Mouse (Mus musculus) Muller cell, postnatal 12 days (primary cell): Measurements from ENCODE around the gene Atat1.

Experiments used
- DNase-seq: peaks from one replicate; pipeline ENCODE4 v3.0.0-alpha.2; 2015; ENCODE audit errors: inconsistent ontology term

Gene Atat1

GRCm38 (mm10) chr17:35873774-35874519 is 35.9 kb downstream of the Atat1 start:
- DNase-seq = peak; percentile 87

- DNase-seq = no peak
Measured at GRCm38 (mm10) chr17:35870884-35871696, 38.8 kb downstream of the Atat1 start.

GRCm38 (mm10) chr17:35870151-35870883 is 39.6 kb downstream of the Atat1 start:
- peak; percentile 94 for DNase-seq

- peak; percentile 43 for DNase-seq
Measured at GRCm38 (mm10) chr17:35869346-35870067, 40.4 kb downstream of the Atat1 start.

- DNase-seq = no peak
Measured at GRCm38 (mm10) chr17:35868961-35869345, 40.9 kb downstream of the Atat1 start.

GRCm38 (mm10) chr17:35868165-35868820 is 41.6 kb downstream of the Atat1 start:
- peak; percentile 31 for DNase-seq

- DNase-seq = peak; percentile 55
Measured at GRCm38 (mm10) chr17:35866911-35867890, 42.7 kb downstream of the Atat1 start.

GRCm38 (mm10) chr17:35866281-35866831 is 43.5 kb downstream of the Atat1 start:
- peak; percentile 86 for DNase-seq

GRCm38 (mm10) chr17:35865481-35866280 is 44.2 kb downstream of the Atat1 start, which contains the start of gene Ppp1r18:
TSS of gene Ppp1r18 (plus strand) at chr17:35865593.
- DNase-seq = peak; percentile 90

GRCm38 (mm10) chr17:35864832-35865353 is 45.0 kb downstream of the Atat1 start:
- DNase-seq = no peak

GRCm38 (mm10) chr17:35861198-35861857 is 48.5 kb downstream of the Atat1 start, which contains the start of gene Nrm:
TSS of gene Nrm (plus strand) at chr17:35861318.
- DNase-seq = peak; percentile 95

GRCm38 (mm10) chr17:35860831-35861197 is 49.1 kb downstream of the Atat1 start:
- DNase-seq = no peak

GRCm38 (mm10) chr17:35859835-35860234 is 50.0 kb downstream of the Atat1 start:
- DNase-seq = no peak

- DNase-seq = no peak
Measured at GRCm38 (mm10) chr17:35859371-35859770, 50.5 kb downstream of the Atat1 start.

- DNase-seq = no peak
Measured at GRCm38 (mm10) chr17:35850974-35851373, 58.9 kb downstream of the Atat1 start.

- DNase-seq = no peak
Measured at GRCm38 (mm10) chr17:35848112-35848511, 61.8 kb downstream of the Atat1 start.
